Mouse (Mus musculus): ENCODE data around the gene Gm47841. TPM values are rescaled to one million over a fixed set of nuclear protein-coding genes. Genes with fewer than 3 reads are reported as not detected.

Gm47841 gene
- total and polyA plus RNA-seq, 3 experiments: not detected

- Histone ChIP-seq H3K79me2 (ENCODE audit: control insufficient read depth, insufficient read depth, low read length, poor library complexity) (no peaks in the 10 kb centered on the region), H3K9me3 (replicated peaks; ENCODE audit: insufficient read depth, low read length) (no peaks in the 10 kb centered on the region), H3K27me3 (ENCODE audit: control insufficient read depth in 1 of 2, insufficient read depth in 2 of 2, low read length in 2 of 2) (peaks cover 8 to 17% of the 10 kb centered on the region in 2 experiments), H3K9ac (ENCODE audit: control insufficient read depth, low read depth, low read length, poor library complexity, severe bottlenecking) (no peak overlapping the region), H3K4me1 (ENCODE audit: control insufficient read depth in 1 of 2, insufficient read depth in 2 of 2, low read length in 2 of 2) (no peaks in the 10 kb centered on the region), H3K36me3 (ENCODE audit: control insufficient read depth in 1 of 2, insufficient read depth in 2 of 2, low read length in 2 of 2) (no peaks in the 10 kb centered on the region), H3K4me3 (ENCODE audit: control insufficient read depth in 1 of 2, insufficient read depth in 1 of 2, low read depth in 2 of 2, low read length in 2 of 2) (no peak overlapping the region), H3K27ac (ENCODE audit: control insufficient read depth, low read depth, low read length) (no peak overlapping the region)
- TF ChIP-seq ZC3H11A (IDR thresholded peaks at IDR 0.05; ENCODE audit: low read depth, low read length) (no peak), UBTF (IDR thresholded peaks at IDR 0.05; ENCODE audit: borderline replicate concordance, insufficient read depth, low read depth, low read length) (no peak), ZMIZ1 (IDR thresholded peaks at IDR 0.05; ENCODE audit: low read depth, low read length) (no peak), E2F4 (IDR thresholded peaks at IDR 0.05; ENCODE audit: borderline replicate concordance, low read depth, low read length) (no peak), TAL1 (IDR thresholded peaks at IDR 0.05; ENCODE audit: low read length) (no peak), TCF12 (IDR thresholded peaks at IDR 0.05; ENCODE audit: low read depth, low read length) (no peak), MAFK (IDR thresholded peaks at IDR 0.05; ENCODE audit: borderline replicate concordance, low read depth, low read length) (no peak), ZNF384 (IDR thresholded peaks at IDR 0.05; ENCODE audit: low read depth, low read length) (no peak), RAD21 (IDR thresholded peaks at IDR 0.05; ENCODE audit: low read depth, low read length) (no peak), ETS1 (IDR thresholded peaks at IDR 0.05; ENCODE audit: low read depth, low read length) (no peak), NELFE (IDR thresholded peaks at IDR 0.05; ENCODE audit: low read depth, low read length) (no peak), CHD2 (IDR thresholded peaks at IDR 0.05; ENCODE audit: low read length) (no peak), MXI1 (IDR thresholded peaks at IDR 0.05; ENCODE audit: low read depth, low read length) (no peak), CHD1 (IDR thresholded peaks at IDR 0.05; ENCODE audit: low read depth, low read length) (no peak), RCOR1 (IDR thresholded peaks at IDR 0.05; ENCODE audit: low read depth, low read length) (no peak), BHLHE40 (IDR thresholded peaks at IDR 0.05; ENCODE audit: borderline replicate concordance, low read depth, low read length) (no peak), MEF2A (IDR thresholded peaks at IDR 0.05; ENCODE audit: extremely low read depth, insufficient replicate concordance, low read depth, low read length, poor library complexity, severe bottlenecking) (no peak), SIN3A (IDR thresholded peaks at IDR 0.05; ENCODE audit: low read length) (no peak), CTCF (IDR thresholded peaks at IDR 0.05 in 2 of 3, conservative IDR thresholded peaks at IDR 0.05 in 1 of 3; ENCODE audit: control insufficient read depth in 1 of 3, insufficient read depth in 1 of 3, low read depth in 2 of 3, low read length in 3 of 3, poor library complexity in 1 of 3, severe bottlenecking in 1 of 3) (no peak)
- no peak for DNase-seq (ENCODE audit: low read depth, low spot score)
Measured at GRCm38 (mm10) chr15:101075150-101075549, 28.0 kb upstream of the Gm47841 start.

DNA sequence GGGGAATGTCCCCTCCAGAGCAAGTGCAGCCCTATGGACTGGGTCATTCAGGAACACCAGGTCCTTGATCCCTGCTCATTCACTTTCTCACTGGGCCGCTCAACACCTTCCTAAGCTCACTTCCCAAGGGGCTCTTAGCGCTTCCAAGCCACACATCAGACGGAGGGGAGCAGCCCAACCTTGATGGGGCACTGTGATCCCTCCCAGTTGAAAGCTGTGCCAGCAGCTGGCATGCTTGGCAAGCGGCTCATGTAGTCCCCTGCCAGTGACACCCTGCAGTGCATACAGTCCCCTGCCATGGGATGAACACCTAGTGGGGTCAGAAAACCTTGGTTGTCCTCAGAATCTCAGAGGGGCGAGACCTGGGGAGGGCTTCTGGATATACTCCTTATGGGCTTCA, 26.9 kb upstream of the Gm47841 start:
- H3K27me3 ChIP-seq (ENCODE audit: control insufficient read depth in 1 of 2, insufficient read depth in 2 of 2, low read length in 2 of 2): peaks cover 8 to 24% of the 10 kb centered on the region in 2 experiments
- H3K79me2 ChIP-seq (ENCODE audit: control insufficient read depth, insufficient read depth, low read length, poor library complexity): no peaks in the 10 kb centered on the region
- no peaks in the 10 kb centered on the region for H3K9me3 ChIP-seq (replicated peaks; ENCODE audit: insufficient read depth, low read length)
- H3K4me1 ChIP-seq (ENCODE audit: control insufficient read depth in 1 of 2, insufficient read depth in 2 of 2, low read length in 2 of 2): no peaks in the 10 kb centered on the region
- no peak overlapping the region for H3K27ac ChIP-seq (ENCODE audit: control insufficient read depth, low read depth, low read length)
- H3K36me3 ChIP-seq (ENCODE audit: control insufficient read depth in 1 of 2, insufficient read depth in 2 of 2, low read length in 2 of 2): no peaks in the 10 kb centered on the region
- DNase-seq (ENCODE audit: low read depth, low spot score): no peak
- no peak overlapping the region for H3K4me3 ChIP-seq (ENCODE audit: control insufficient read depth in 1 of 2, insufficient read depth in 1 of 2, low read depth in 2 of 2, low read length in 2 of 2)
- H3K9ac ChIP-seq (ENCODE audit: control insufficient read depth, low read depth, low read length, poor library complexity, severe bottlenecking): no peak overlapping the region
- TF ChIP-seq EP300 (IDR thresholded peaks at IDR 0.05; ENCODE audit: low read depth in 1 of 2, low read length in 2 of 2) (no peak), POLR2AphosphoS5 (IDR thresholded peaks at IDR 0.05; ENCODE audit: borderline replicate concordance, low read depth, low read length) (no peak), SMC3 (IDR thresholded peaks at IDR 0.05; ENCODE audit: low read depth, low read length) (no peak), USF2 (IDR thresholded peaks at IDR 0.05; ENCODE audit: borderline replicate concordance in 1 of 2, insufficient read depth in 1 of 2, low read depth in 1 of 2, low read length in 2 of 2) (no peak), ZMIZ1 (IDR thresholded peaks at IDR 0.05; ENCODE audit: low read depth, low read length) (no peak), MXI1 (IDR thresholded peaks at IDR 0.05; ENCODE audit: low read depth, low read length) (no peak), ETS1 (IDR thresholded peaks at IDR 0.05; ENCODE audit: low read depth, low read length) (no peak)
